Mouse (Mus musculus): ENCODE data around the gene Erich2.

DNA sequence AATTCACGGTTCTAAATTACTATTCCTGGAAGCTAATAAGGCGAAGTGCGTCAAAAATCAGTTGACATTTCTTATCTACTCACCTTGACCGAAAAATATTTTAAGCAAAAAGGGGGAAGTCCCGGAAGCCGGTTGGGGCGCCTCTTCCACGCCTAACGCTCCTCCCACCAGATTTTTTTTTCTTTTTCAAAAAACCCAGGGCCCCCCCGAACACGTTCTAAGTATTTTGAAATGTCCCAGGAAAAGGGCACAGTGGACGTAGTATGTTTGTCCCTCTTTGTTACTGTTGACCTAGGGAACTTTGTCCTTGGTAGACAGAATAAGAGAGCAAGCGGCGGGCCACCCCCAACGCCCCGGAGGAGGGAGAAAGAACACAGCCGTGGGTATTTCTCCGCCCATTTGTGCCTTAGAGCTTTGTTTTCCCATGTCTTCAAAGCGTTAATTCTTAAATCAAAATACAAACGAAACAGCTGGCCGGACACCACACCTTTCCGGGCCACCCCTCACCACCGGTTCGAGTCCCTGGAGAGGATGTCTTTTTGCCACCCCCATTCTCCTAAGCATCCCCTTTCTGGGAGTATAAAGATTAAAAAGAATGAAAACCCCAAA lies 50.3 kb downstream of the Erich2 start:
- no peak for TF ChIP-seq FLI1 (IDR thresholded peaks at IDR 0.05; ENCODE audit: low read length)
- no peak for TF ChIP-seq GATA1 (IDR thresholded peaks at IDR 0.05; ENCODE audit: borderline replicate concordance, low read length)
